ENCODE assay signal across 10 mouse cellular contexts in genomic region chr16:31740271-31740670, GRCm38 (mm10).
DNase-seq lines count a peak whose midpoint lies in the region; ATAC-seq lines count a peak whose summit lies in the region.
"Had no signal": no experiment of that assay in that cellular context is flagged by ENCODE, and none has a peak within 500 bp of the region (broad histone marks: within the 10 kb centered on the region; RNA-seq: fewer than 3 reads in every experiment).

No protein-coding gene starts in this region.

- WGBS in kidney, embryonic 14.5 days, result 63% methylated on average over 8 of the region's 8 CpGs
- WGBS in heart, embryonic 10.5 days, result 71% methylated on average over 8 of the region's 8 CpGs
- WGBS in lung, embryonic 15.5 days, result 60% methylated on average over 8 of the region's 8 CpGs
- WGBS in forebrain, embryonic 13.5 days, result 74% methylated on average over 8 of the region's 8 CpGs

- H3K36me3 ChIP-seq in kidney, embryonic 14.5 days (ENCODE audit: control insufficient read depth, insufficient read depth, low read length), result no peaks in the 10 kb centered on the region
- peaks cover 13% of the 10 kb centered on the region for H3K36me3 ChIP-seq in heart, embryonic 10.5 days
- H3K36me3 ChIP-seq in lung, embryonic 15.5 days, result peaks cover 10% of the 10 kb centered on the region; the same call in 1 of the 2 replicates
- H3K36me3 ChIP-seq in forebrain, embryonic 13.5 days (ENCODE audit: poor library complexity, severe bottlenecking), result peaks cover 9% of the 10 kb centered on the region

- peaks cover 4% of the 10 kb centered on the region; the same call in 1 of the 2 replicates for H3K9me3 ChIP-seq in kidney, embryonic 14.5 days (ENCODE audit: control insufficient read depth, low read length)
- no peaks in the 10 kb centered on the region for H3K9me3 ChIP-seq in heart, embryonic 10.5 days
- H3K9me3 ChIP-seq in lung, embryonic 15.5 days, result no peaks in the 10 kb centered on the region
- peaks cover 8% of the 10 kb centered on the region for H3K9me3 ChIP-seq in forebrain, embryonic 13.5 days (replicated peaks)

- no peak overlapping the region for H3K4me3 ChIP-seq in kidney, embryonic 14.5 days (ENCODE audit: low read length)
- no peak overlapping the region for H3K4me3 ChIP-seq in heart, embryonic 10.5 days
- no peak overlapping the region for H3K4me3 ChIP-seq in lung, embryonic 15.5 days
- H3K4me3 ChIP-seq in forebrain, embryonic 13.5 days, result no peak overlapping the region
- H3K4me3 ChIP-seq: myocyte had no signal

- no peaks in the 10 kb centered on the region for H3K27me3 ChIP-seq in kidney, embryonic 14.5 days (ENCODE audit: control insufficient read depth, insufficient read depth, low read length)
- no peaks in the 10 kb centered on the region for H3K27me3 ChIP-seq in heart, embryonic 10.5 days (ENCODE audit: insufficient read depth, poor library complexity, severe bottlenecking)
- no peaks in the 10 kb centered on the region for H3K27me3 ChIP-seq in lung, embryonic 15.5 days
- H3K27me3 ChIP-seq in forebrain, embryonic 13.5 days, result no peaks in the 10 kb centered on the region

- no peak overlapping the region for H3K9ac ChIP-seq in kidney, embryonic 14.5 days (ENCODE audit: low read depth, low read length)
- H3K9ac ChIP-seq in lung, embryonic 15.5 days, result no peak overlapping the region
- H3K9ac ChIP-seq in forebrain, embryonic 13.5 days, result no peak overlapping the region

- no peaks in the 10 kb centered on the region for H3K4me1 ChIP-seq in kidney, embryonic 14.5 days (ENCODE audit: control insufficient read depth, insufficient read depth, low read length)
- H3K4me1 ChIP-seq in heart, embryonic 10.5 days, result peaks cover 14% of the 10 kb centered on the region
- H3K4me1 ChIP-seq in lung, embryonic 15.5 days, result peaks cover 11% of the 10 kb centered on the region; the same call in 1 of the 2 replicates
- no peaks in the 10 kb centered on the region for H3K4me1 ChIP-seq in forebrain, embryonic 13.5 days

- no peak overlapping the region for H3K27ac ChIP-seq in kidney, embryonic 14.5 days (ENCODE audit: low read depth, low read length)
- peak overlapping the region; percentile 74 for H3K27ac ChIP-seq in heart, embryonic 10.5 days
- peak overlapping the region; percentile 29 for H3K27ac ChIP-seq in lung, embryonic 15.5 days
- no peak overlapping the region for H3K27ac ChIP-seq in forebrain, embryonic 13.5 days

- no peak for ATAC-seq in kidney, embryonic 14.5 days (ENCODE audit: low FRiP score, low TSS enrichment)
- no peak for ATAC-seq in lung, embryonic 15.5 days (ENCODE audit: borderline replicate concordance, extremely low read depth, low FRiP score, low TSS enrichment)
- ATAC-seq in forebrain, embryonic 13.5 days, result no peak
- ATAC-seq: CD4-positive, CD25-positive, alpha-beta regulatory T cell, adult 4 months had no signal

- DNase-seq in kidney, adult 11 months, result peak; percentile 54
- peak; percentile 71 for DNase-seq in cerebellum, adult 18-20 months
- DNase-seq in heart, embryonic 10.5 days (ENCODE audit: low spot score), result no peak
- no peak for DNase-seq in frontal cortex, postnatal 25 days (ENCODE audit: low spot score in 2 of 2)
- DNase-seq in urinary bladder, adult 2 months (ENCODE audit: low spot score), result no peak

- H3K4me2 ChIP-seq in kidney, embryonic 14.5 days (replicated peaks; ENCODE audit: low read depth, low read length), result no peak overlapping the region
- H3K4me2 ChIP-seq in lung, embryonic 15.5 days, result no peak overlapping the region
- H3K4me2 ChIP-seq in forebrain, embryonic 13.5 days, result no peak overlapping the region

Comparison
In these comparisons a context has a peak if more than half of its experiments do, and no peak if none do; other contexts are left out.
1. DNase-seq: peak in kidney, adult 11 months (single experiment) and cerebellum, adult 18-20 months (2 of 2); none in heart, embryonic 10.5 days (single experiment), frontal cortex, postnatal 25 days (0 of 2) and urinary bladder, adult 2 months (single experiment).
2. H3K27ac ChIP-seq: peak in heart, embryonic 10.5 days (single experiment) and lung, embryonic 15.5 days (single experiment); none in kidney, embryonic 14.5 days (single experiment) and forebrain, embryonic 13.5 days (single experiment).